22 mouse cellular contexts compared by ENCODE assay signal in genomic region chr2:102410615-102411014, GRCm38 (mm10). TPM values are rescaled to one million over a fixed set of nuclear protein-coding genes. Genes with fewer than 3 reads are reported as not detected.
DNase-seq lines count a peak whose midpoint lies in the region; ATAC-seq and TF ChIP-seq lines count a peak whose summit lies in the region.
"Had no signal": no experiment of that assay in that cellular context is flagged by ENCODE, and none has a peak within 500 bp of the region (broad histone marks: within the 10 kb centered on the region; RNA-seq: fewer than 3 reads in every experiment).

No protein-coding gene starts in this region.

- TF ChIP-seq POLR2A in limb, embryonic 14.5 days (IDR thresholded peaks at IDR 0.05; ENCODE audit: borderline replicate concordance, extremely low read depth, insufficient read depth, insufficient read length) = no peak

- no peaks in the 10 kb centered on the region for H3K27me3 ChIP-seq in limb, embryonic 11.5 days (ENCODE audit: control insufficient read depth, insufficient read depth, low read length)
- no peaks in the 10 kb centered on the region for H3K27me3 ChIP-seq in limb, embryonic 10.5 days (ENCODE audit: low read depth, poor library complexity, severe bottlenecking)
- no peaks in the 10 kb centered on the region for H3K27me3 ChIP-seq in midbrain, embryonic 11.5 days (ENCODE audit: control insufficient read depth, insufficient read depth, low read length)
- H3K27me3 ChIP-seq in midbrain, embryonic 14.5 days (ENCODE audit: control insufficient read depth, insufficient read depth, low read length) = no peaks in the 10 kb centered on the region
- H3K27me3 ChIP-seq in limb, embryonic 14.5 days (ENCODE audit: control insufficient read depth, insufficient read depth, low read length) = no peaks in the 10 kb centered on the region
- H3K27me3 ChIP-seq: forebrain, embryonic 15.5 days; hindbrain, embryonic 13.5 days; Patski had no signal

- H3K9ac ChIP-seq in limb, embryonic 11.5 days (ENCODE audit: low read length) = no peak overlapping the region
- H3K9ac ChIP-seq in midbrain, embryonic 11.5 days (ENCODE audit: low read length) = no peak overlapping the region; the same call in 1 of the 2 replicates
- no peak overlapping the region for H3K9ac ChIP-seq in midbrain, embryonic 14.5 days (replicated peaks; ENCODE audit: low read length)
- H3K9ac ChIP-seq in limb, embryonic 14.5 days (ENCODE audit: low read depth, low read length, severe bottlenecking) = no peak overlapping the region
- H3K9ac ChIP-seq: forebrain, embryonic 15.5 days; hindbrain, embryonic 13.5 days had no signal

- H3K4me1 ChIP-seq in limb, embryonic 11.5 days (ENCODE audit: control insufficient read depth, insufficient read depth, low read length) = 0 out of 2 replicates have a peak, but pooled peaks cover 5% of the 10 kb centered on the region
- peaks cover 19% of the 10 kb centered on the region for H3K4me1 ChIP-seq in limb, embryonic 10.5 days
- peaks cover 3% of the 10 kb centered on the region for H3K4me1 ChIP-seq in midbrain, embryonic 11.5 days (ENCODE audit: control insufficient read depth, insufficient read depth, low read length)
- H3K4me1 ChIP-seq in midbrain, embryonic 14.5 days (ENCODE audit: control insufficient read depth, insufficient read depth, low read length) = peaks cover 11% of the 10 kb centered on the region
- peaks cover 10% of the 10 kb centered on the region; the same call in 1 of the 2 replicates for H3K4me1 ChIP-seq in limb, embryonic 14.5 days (ENCODE audit: control insufficient read depth, insufficient read depth, low read length)

- no peak overlapping the region for H3K27ac ChIP-seq in limb, embryonic 11.5 days (replicated peaks; ENCODE audit: low read depth, low read length)
- H3K27ac ChIP-seq in limb, embryonic 10.5 days = no peak overlapping the region
- no peak overlapping the region for H3K27ac ChIP-seq in midbrain, embryonic 11.5 days (ENCODE audit: low read depth, low read length)
- no peak overlapping the region for H3K27ac ChIP-seq in midbrain, embryonic 14.5 days (replicated peaks; ENCODE audit: low read depth, low read length)
- H3K27ac ChIP-seq in limb, embryonic 14.5 days (replicated peaks; ENCODE audit: low read depth, low read length) = no peak overlapping the region
- H3K27ac ChIP-seq: forebrain, embryonic 15.5 days; heart, embryonic 10.5 days; hindbrain, embryonic 13.5 days; hindbrain, postnatal 0 days had no signal

- ATAC-seq in limb, embryonic 11.5 days (ENCODE audit: insufficient number of reproducible peaks, low FRiP score, low TSS enrichment, low read depth) = no peak
- ATAC-seq in midbrain, embryonic 11.5 days (ENCODE audit: low FRiP score) = no peak
- no peak for ATAC-seq in midbrain, embryonic 14.5 days (ENCODE audit: low FRiP score, low TSS enrichment)
- ATAC-seq in limb, embryonic 14.5 days (ENCODE audit: low FRiP score, low read depth) = no peak
- ATAC-seq: activated CD4-positive, CD25-positive, alpha-beta regulatory T cell, adult 4 months; CD4-positive, CD25-positive, alpha-beta regulatory T cell, adult 4 months; forebrain, embryonic 15.5 days; hindbrain, postnatal 0 days; Patski had no signal

- peak; percentile 18 for DNase-seq in limb, embryonic 11.5 days (ENCODE audit: low spot score)
- no peak for DNase-seq in limb, embryonic 10.5 days (ENCODE audit: low spot score)
- DNase-seq in midbrain, embryonic 11.5 days (ENCODE audit: low spot score, missing footprints) = peak; percentile 35
- DNase-seq in midbrain, embryonic 14.5 days = no peak
- peak; percentile 18 for DNase-seq in limb, embryonic 14.5 days (ENCODE audit: low spot score)
- DNase-seq in gastrocnemius, adult 8-10 months (ENCODE audit: low spot score in 2 of 2) = no peak
- DNase-seq: adrenal gland, postnatal 14 days; B cell, adult 2 months; cerebellum, adult 2 months; cerebellum, postnatal 10 days; gastrocnemius, postnatal 10 days; heart, adult 18-20 months; heart, postnatal 10 days had no signal

- no peak overlapping the region for H3K4me3 ChIP-seq in limb, embryonic 11.5 days (ENCODE audit: low read depth, low read length)
- H3K4me3 ChIP-seq in limb, embryonic 10.5 days = no peak overlapping the region
- no peak overlapping the region for H3K4me3 ChIP-seq in midbrain, embryonic 11.5 days (ENCODE audit: low read depth, low read length)
- no peak overlapping the region for H3K4me3 ChIP-seq in midbrain, embryonic 14.5 days (replicated peaks; ENCODE audit: low read depth, low read length)
- no peak overlapping the region for H3K4me3 ChIP-seq in limb, embryonic 14.5 days (replicated peaks; ENCODE audit: low read length)
- H3K4me3 ChIP-seq: forebrain, embryonic 15.5 days; heart, embryonic 10.5 days; hindbrain, embryonic 13.5 days had no signal

- WGBS in limb, embryonic 11.5 days = 77% methylated on average over 4 of the region's 4 CpGs
- WGBS in limb, embryonic 10.5 days = 78% methylated on average over 4 of the region's 4 CpGs
- WGBS in midbrain, embryonic 11.5 days = 90% methylated on average over 4 of the region's 4 CpGs
- WGBS in midbrain, embryonic 14.5 days = 83% methylated on average over 4 of the region's 4 CpGs
- 74% methylated on average over 4 of the region's 4 CpGs for WGBS in limb, embryonic 14.5 days

- H3K4me2 ChIP-seq in limb, embryonic 11.5 days (ENCODE audit: low read depth, severe bottlenecking) = no peak overlapping the region
- H3K4me2 ChIP-seq in midbrain, embryonic 11.5 days = no peak overlapping the region
- no peak overlapping the region for H3K4me2 ChIP-seq in midbrain, embryonic 14.5 days (ENCODE audit: low read length)
- no peak overlapping the region for H3K4me2 ChIP-seq in limb, embryonic 14.5 days (replicated peaks; ENCODE audit: low read depth, low read length, severe bottlenecking)
- H3K4me2 ChIP-seq: forebrain, embryonic 15.5 days; hindbrain, embryonic 13.5 days had no signal

- H3K36me3 ChIP-seq in limb, embryonic 11.5 days (ENCODE audit: control insufficient read depth, insufficient read depth, low read length) = no peaks in the 10 kb centered on the region
- H3K36me3 ChIP-seq in limb, embryonic 10.5 days = no peaks in the 10 kb centered on the region
- H3K36me3 ChIP-seq in midbrain, embryonic 11.5 days (ENCODE audit: control insufficient read depth, insufficient read depth, low read length) = no peaks in the 10 kb centered on the region
- no peaks in the 10 kb centered on the region for H3K36me3 ChIP-seq in midbrain, embryonic 14.5 days (ENCODE audit: control insufficient read depth, insufficient read depth, low read length)
- no peaks in the 10 kb centered on the region for H3K36me3 ChIP-seq in limb, embryonic 14.5 days (ENCODE audit: control insufficient read depth, insufficient read depth, low read length)
- H3K36me3 ChIP-seq: forebrain, embryonic 15.5 days; G1E; heart, embryonic 10.5 days; hindbrain, embryonic 13.5 days had no signal

- H3K9me3 ChIP-seq in limb, embryonic 11.5 days (ENCODE audit: control insufficient read depth, low read length) = no peaks in the 10 kb centered on the region
- H3K9me3 ChIP-seq in limb, embryonic 10.5 days (replicated peaks) = no peaks in the 10 kb centered on the region
- H3K9me3 ChIP-seq in midbrain, embryonic 11.5 days (ENCODE audit: control insufficient read depth, low read length) = no peaks in the 10 kb centered on the region
- no peaks in the 10 kb centered on the region for H3K9me3 ChIP-seq in midbrain, embryonic 14.5 days (ENCODE audit: control insufficient read depth, low read length)
- H3K9me3 ChIP-seq in limb, embryonic 14.5 days (ENCODE audit: control insufficient read depth, low read length) = no peaks in the 10 kb centered on the region
- H3K9me3 ChIP-seq: forebrain, embryonic 15.5 days; G1E; heart, embryonic 10.5 days; hindbrain, embryonic 13.5 days had no signal

RNA-seq across cellular contexts. Expression of gene Trim44, which starts 3.0 kb away (rescaled TPM):
- polyA plus RNA-seq in limb, embryonic 11.5 days (2014; fragmentation: Nextera tagmentation; extraction: Ambion mirVana) = 38.9 and 46.4 TPM in 2 replicates
- 26.3 and 30.3 TPM in 2 replicates for polyA plus RNA-seq in limb, embryonic 10.5 days (2016; fragmentation: Nextera tagmentation; extraction: Ambion mirVana)
- polyA plus RNA-seq in midbrain, embryonic 11.5 days (2014; fragmentation: Nextera tagmentation; extraction: Ambion mirVana) = 40.7 and 44.4 TPM in 2 replicates
- 58.7 and 71.7 TPM in 2 replicates for polyA plus RNA-seq in midbrain, embryonic 14.5 days (2014; fragmentation: Nextera tagmentation; extraction: Ambion mirVana)
- polyA plus RNA-seq in limb, embryonic 14.5 days (2012; rRNA removed) = 66.6 and 69.7 TPM in 2 replicates
- 36.4 and 43.0 TPM in 2 replicates for polyA plus RNA-seq in limb, embryonic 14.5 days (2014; fragmentation: Nextera tagmentation; extraction: Ambion mirVana)
- 10 to 100 TPM; 11.9 to 16.5 (median 14.8) TPM for total RNA-seq in gastrocnemius, adult 8-10 months (2022)

RNA-seq across cellular contexts. Expression of gene Fjx1, which starts 41.7 kb away (rescaled TPM):
- polyA plus RNA-seq in limb, embryonic 11.5 days (2014; fragmentation: Nextera tagmentation; extraction: Ambion mirVana) = 13.7 and 16.7 TPM in 2 replicates
- 16.0 and 16.4 TPM in 2 replicates for polyA plus RNA-seq in limb, embryonic 10.5 days (2016; fragmentation: Nextera tagmentation; extraction: Ambion mirVana)
- polyA plus RNA-seq in midbrain, embryonic 11.5 days (2014; fragmentation: Nextera tagmentation; extraction: Ambion mirVana) = 25.2 and 25.5 TPM in 2 replicates
- 33.0 and 34.4 TPM in 2 replicates for polyA plus RNA-seq in midbrain, embryonic 14.5 days (2014; fragmentation: Nextera tagmentation; extraction: Ambion mirVana)
- polyA plus RNA-seq in limb, embryonic 14.5 days (2012; rRNA removed) = 38.8 and 46.5 TPM in 2 replicates
- 25.5 and 30.3 TPM in 2 replicates for polyA plus RNA-seq in limb, embryonic 14.5 days (2014; fragmentation: Nextera tagmentation; extraction: Ambion mirVana)
- under 1 TPM; 0.07 to 0.63 (median 0.42) TPM for total RNA-seq in gastrocnemius, adult 8-10 months (2022)
- total RNA-seq: hematopoietic stem cell, adult 5-6 weeks had no signal
- polyA plus RNA-seq: activated CD4-positive, CD25-positive, alpha-beta regulatory T cell, adult 4 months; CD4-positive, CD25-positive, alpha-beta regulatory T cell, adult 4 months; G1E had no signal

Comparison
In these comparisons a context has a peak if more than half of its experiments do, and no peak if none do; other contexts are left out.
1. DNase-seq: peak in limb, embryonic 11.5 days (single experiment), midbrain, embryonic 11.5 days (single experiment) and limb, embryonic 14.5 days (single experiment); none in limb, embryonic 10.5 days (single experiment), midbrain, embryonic 14.5 days (single experiment) and gastrocnemius, adult 8-10 months (0 of 2).